32 mouse cellular contexts compared by ENCODE assay signal in genomic region chr16:17694860-17695259, GRCm38 (mm10). TPM values are rescaled to one million over a fixed set of nuclear protein-coding genes. Genes with fewer than 3 reads are reported as not detected.
DNase-seq lines count a peak whose midpoint lies in the region; ATAC-seq and TF ChIP-seq lines count a peak whose summit lies in the region.
"Had no signal": no experiment of that assay in that cellular context is flagged by ENCODE, and none has a peak within 500 bp of the region (broad histone marks: within the 10 kb centered on the region; RNA-seq: fewer than 3 reads in every experiment).

No protein-coding gene starts in this region.

- no peak for DNase-seq in liver, postnatal 0 days
- DNase-seq in CD4-positive helper T cell, adult 2 months (ENCODE audit: low read depth, low spot score) = peak; percentile 57
- DNase-seq in CH12.LX (ENCODE audit: extremely low read depth) (peak; percentile 80), adipocyte (ENCODE audit: low spot score) (no peak)
- no peak for DNase-seq in B cell, adult 2 months
- DNase-seq: adrenal gland, adult 8-10 months; adrenal gland, postnatal 25 days; cerebellum, adult 11-12 months; cerebellum, adult 8-10 months; cerebellum, postnatal 10 days; cerebellum, postnatal 36 days; embryo, embryonic 11 days; gastrocnemius, postnatal 10 days; gastrocnemius, postnatal 36 days; heart, adult 2 months; heart, postnatal 14 days; heart, postnatal 4 days had no signal

- no peaks in the 10 kb centered on the region for H3K9me3 ChIP-seq in liver, postnatal 0 days (ENCODE audit: low read length)
- no peaks in the 10 kb centered on the region for H3K9me3 ChIP-seq in liver, embryonic 12.5 days (replicated peaks)
- no peaks in the 10 kb centered on the region for H3K9me3 ChIP-seq in CH12.LX (replicated peaks; ENCODE audit: low read length)
- H3K9me3 ChIP-seq: embryonic facial prominence, embryonic 10.5 days; embryonic facial prominence, embryonic 13.5 days; forebrain, embryonic 12.5 days; forebrain, embryonic 15.5 days; G1E; heart, embryonic 10.5 days; heart, embryonic 13.5 days; hindbrain, embryonic 12.5 days; hindbrain, embryonic 15.5 days had no signal

- H3K4me1 ChIP-seq in liver, postnatal 0 days (ENCODE audit: insufficient read depth) = no peaks in the 10 kb centered on the region
- H3K4me1 ChIP-seq in liver, embryonic 12.5 days = no peaks in the 10 kb centered on the region
- peaks cover 6 to 14% of the 10 kb centered on the region in 2 experiments for H3K4me1 ChIP-seq in CH12.LX (ENCODE audit: control insufficient read depth in 1 of 2, insufficient read depth in 2 of 2)
- H3K4me1 ChIP-seq: embryonic facial prominence, embryonic 10.5 days; embryonic facial prominence, embryonic 13.5 days; forebrain, embryonic 12.5 days; forebrain, embryonic 15.5 days; heart, embryonic 10.5 days; heart, embryonic 13.5 days; hindbrain, embryonic 12.5 days; hindbrain, embryonic 15.5 days had no signal

- in situ Hi-C loops in CH12.LX (cut with MboI; ENCODE audit: low pct_ligation_motif_present, low pct_unique_long_range_greater_than_20kb, low sequenced_read_pairs) = no loop called here

- dilution Hi-C loops in CH12.LX (cut with MboI; ENCODE audit: extremely low pct_ligation_motif_present, extremely low pct_unique_long_range_greater_than_20kb, low sequenced_read_pairs) = no loop called here

- no peak for TF ChIP-seq CTCF in liver, postnatal 0 days (IDR thresholded peaks at IDR 0.05; ENCODE audit: low read depth)
- TF ChIP-seq CTCF in CH12.LX (conservative IDR thresholded peaks at IDR 0.05 in 1 of 2, IDR thresholded peaks at IDR 0.05 in 1 of 2; ENCODE audit: low read depth in 2 of 2, low read length in 2 of 2) = no peak

- TF ChIP-seq RAD21 in CH12.LX (IDR thresholded peaks at IDR 0.05; ENCODE audit: low read depth, low read length) = no peak

- ATAC-seq in liver, postnatal 0 days = 0 out of 2 replicates have a peak, but pooled peaks have one; percentile 23
- ATAC-seq in liver, embryonic 12.5 days = no peak
- peak; percentile 88 for ATAC-seq in inflammation-experienced regulatory T-cells, adult 6 months
- ATAC-seq: forebrain, embryonic 15.5 days; intestine, embryonic 16.5 days; Patski had no signal

- TF ChIP-seq EP300 in liver, postnatal 0 days (IDR thresholded peaks at IDR 0.05; ENCODE audit: low read depth) = no peak
- TF ChIP-seq EP300 in CH12.LX (IDR thresholded peaks at IDR 0.05; ENCODE audit: low read length) = peak; percentile 85

- TF ChIP-seq POLR2A in CH12.LX (IDR thresholded peaks at IDR 0.05; ENCODE audit: low read depth, low read length) = no peak

- H3K4me2 ChIP-seq in liver, postnatal 0 days (ENCODE audit: low read depth, low read length) = no peak overlapping the region
- no peak overlapping the region for H3K4me2 ChIP-seq in liver, embryonic 12.5 days
- peak overlapping the region; percentile 54 for H3K4me2 ChIP-seq in CH12.LX (ENCODE audit: insufficient read depth, low read depth, poor library complexity, severe bottlenecking)
- H3K4me2 ChIP-seq: embryonic facial prominence, embryonic 13.5 days; forebrain, embryonic 12.5 days; forebrain, embryonic 15.5 days; heart, embryonic 13.5 days; hindbrain, embryonic 12.5 days; hindbrain, embryonic 15.5 days had no signal

- no peak overlapping the region for H3K27ac ChIP-seq in liver, postnatal 0 days (ENCODE audit: low read depth)
- no peak overlapping the region for H3K27ac ChIP-seq in liver, embryonic 12.5 days
- peak overlapping the region; percentile 64; the same call in 1 of the 2 replicates for H3K27ac ChIP-seq in CH12.LX (ENCODE audit: insufficient read depth, low read depth)
- H3K27ac ChIP-seq: embryonic facial prominence, embryonic 10.5 days; embryonic facial prominence, embryonic 13.5 days; forebrain, embryonic 12.5 days; forebrain, embryonic 15.5 days; heart, adult 2 months; heart, embryonic 10.5 days; heart, embryonic 13.5 days; hindbrain, embryonic 12.5 days; hindbrain, embryonic 15.5 days had no signal

- H3K4me3 ChIP-seq in liver, postnatal 0 days (ENCODE audit: low read depth, low read length) = no peak overlapping the region
- no peak overlapping the region for H3K4me3 ChIP-seq in liver, embryonic 12.5 days
- no peak overlapping the region for H3K4me3 ChIP-seq in CH12.LX (replicated peaks in 1 of 3; ENCODE audit: low read depth in 2 of 3, low read length in 2 of 3, poor library complexity in 1 of 3)
- H3K4me3 ChIP-seq: embryonic facial prominence, embryonic 10.5 days; embryonic facial prominence, embryonic 13.5 days; erythroblast, embryonic 14.5 days; forebrain, embryonic 12.5 days; forebrain, embryonic 15.5 days; heart, adult 2 months; heart, embryonic 10.5 days; heart, embryonic 13.5 days; hindbrain, embryonic 12.5 days; hindbrain, embryonic 15.5 days had no signal

- H3K36me3 ChIP-seq in liver, postnatal 0 days (replicated peaks; ENCODE audit: insufficient read depth, low read length) = peaks cover 31% of the 10 kb centered on the region
- H3K36me3 ChIP-seq in liver, embryonic 12.5 days = peaks cover 72% of the 10 kb centered on the region
- peaks cover 28 to 78% of the 10 kb centered on the region in 2 experiments for H3K36me3 ChIP-seq in CH12.LX (replicated peaks in 1 of 2; ENCODE audit: control insufficient read depth in 1 of 2, insufficient read depth in 1 of 2, low read length in 1 of 2)

- WGBS in liver, postnatal 0 days (ENCODE audit: insufficient replicate concordance) = 73% methylated on average over 3 of the region's 3 CpGs
- 75% methylated on average over 3 of the region's 3 CpGs for WGBS in liver, embryonic 12.5 days (ENCODE audit: insufficient replicate concordance)

- peaks cover 2% of the 10 kb centered on the region; the same call in 1 of the 2 replicates for H3K79me2 ChIP-seq in CH12.LX (replicated peaks; ENCODE audit: control insufficient read depth, extremely low read depth, insufficient read depth, poor library complexity, severe bottlenecking)

- H3K9ac ChIP-seq in liver, postnatal 0 days (replicated peaks) = no peak overlapping the region
- no peak overlapping the region for H3K9ac ChIP-seq in liver, embryonic 12.5 days
- H3K9ac ChIP-seq in CH12.LX (ENCODE audit: insufficient read depth, low read depth) = peak overlapping the region; percentile 14; the same call in 1 of the 2 replicates
- H3K9ac ChIP-seq: embryonic facial prominence, embryonic 13.5 days; forebrain, embryonic 12.5 days; forebrain, embryonic 15.5 days; heart, embryonic 13.5 days; hindbrain, embryonic 12.5 days; hindbrain, embryonic 15.5 days had no signal

- no peaks in the 10 kb centered on the region for H3K27me3 ChIP-seq in liver, postnatal 0 days (ENCODE audit: insufficient read depth, low read length)
- no peaks in the 10 kb centered on the region for H3K27me3 ChIP-seq in liver, embryonic 12.5 days (replicated peaks)
- no peaks in the 10 kb centered on the region for H3K27me3 ChIP-seq in CH12.LX (replicated peaks)
- H3K27me3 ChIP-seq: embryonic facial prominence, embryonic 13.5 days; forebrain, embryonic 12.5 days; forebrain, embryonic 15.5 days; heart, embryonic 13.5 days; hindbrain, embryonic 12.5 days; hindbrain, embryonic 15.5 days; Patski had no signal

TF ChIP-seq in CH12.LX, 34 proteins besides CTCF, POLR2A, EP300 and RAD21 (continues in another document):
- no peak for TF ChIP-seq CHD2 (IDR thresholded peaks at IDR 0.05; ENCODE audit: low read length)
- TF ChIP-seq HCFC1 (IDR thresholded peaks at IDR 0.05; ENCODE audit: low read depth, low read length) = no peak
- TF ChIP-seq MAFK (IDR thresholded peaks at IDR 0.05; ENCODE audit: insufficient replicate concordance, low read length) = 0 out of 2 replicates have a peak, but pooled peaks have one; percentile 40
- TF ChIP-seq E2F4 (IDR thresholded peaks at IDR 0.05; ENCODE audit: insufficient replicate concordance, low read depth, low read length) = no peak
- peak; percentile 77 for TF ChIP-seq ETS1 (conservative IDR thresholded peaks at IDR 0.05; ENCODE audit: low read depth, low read length)
- TF ChIP-seq RCOR1 (conservative IDR thresholded peaks at IDR 0.05; ENCODE audit: low read depth, low read length) = 0 out of 2 replicates have a peak, but pooled peaks have one; percentile 57
- TF ChIP-seq TCF12 (IDR thresholded peaks at IDR 0.05; ENCODE audit: low read depth, low read length) = peak; percentile 47; the same call in 1 of the 2 replicates
- TF ChIP-seq ZC3H11A (IDR thresholded peaks at IDR 0.05; ENCODE audit: low read depth, low read length) = no peak
- no peak for TF ChIP-seq SMC3 (IDR thresholded peaks at IDR 0.05; ENCODE audit: low read depth, low read length)
- TF ChIP-seq ELF1 (IDR thresholded peaks at IDR 0.05; ENCODE audit: low read depth, low read length) = peak; percentile 59; the same call in 1 of the 2 replicates
- no peak for TF ChIP-seq USF1 (IDR thresholded peaks at IDR 0.05; ENCODE audit: low read depth, low read length)
- TF ChIP-seq JUND (conservative IDR thresholded peaks at IDR 0.05; ENCODE audit: low read depth, low read length) = peak; percentile 83
- TF ChIP-seq IRF4 (IDR thresholded peaks at IDR 0.05; ENCODE audit: low read depth, low read length) = peak; percentile 96
- TF ChIP-seq SIN3A (IDR thresholded peaks at IDR 0.05; ENCODE audit: low read length) = no peak
- TF ChIP-seq MAZ (IDR thresholded peaks at IDR 0.05; ENCODE audit: low read depth, low read length) = 0 out of 2 replicates have a peak, but pooled peaks have one; percentile 47
- TF ChIP-seq MAX (IDR thresholded peaks at IDR 0.05; ENCODE audit: low read length) = no peak
- no peak for TF ChIP-seq KAT2A (IDR thresholded peaks at IDR 0.05; ENCODE audit: insufficient replicate concordance, low read length)
- peak; percentile 74 for TF ChIP-seq JUN (IDR thresholded peaks at IDR 0.05; ENCODE audit: insufficient read depth, low read depth, low read length)
- TF ChIP-seq PAX5 (IDR thresholded peaks at IDR 0.05; ENCODE audit: low read length) = no peak

RNA-seq across cellular contexts. Expression of gene Med15, which starts 37.8 kb away (rescaled TPM):
- polyA plus RNA-seq in liver, postnatal 0 days (2015; fragmentation: Nextera tagmentation; extraction: Ambion mirVana) = 11.0 and 11.6 TPM in 2 replicates
- polyA plus RNA-seq in liver, embryonic 12.5 days (2016; fragmentation: Nextera tagmentation; extraction: Ambion mirVana) = 24.2 and 25.2 TPM in 2 replicates
- total RNA-seq in CH12.LX (2012; rRNA removed) = 40.1 and 42.6 TPM in 2 replicates
- 17.2 and 20.1 TPM in 2 replicates for total RNA-seq in CH12.LX (2014; rRNA removed)
- polyA plus RNA-seq in CH12.LX (2012; ENCODE audit: insufficient read length, low read depth) = 65.2 and 78.1 TPM in 2 replicates
- 100 to 1,000 TPM in 1 of 3 experiments, 10 to 100 TPM in 2; 69.3 to 109 (median 71.8) TPM for polyA plus RNA-seq in inflammation-experienced regulatory T-cells, adult 6 months (2017; shearing (Covaris generic))

RNA-seq across cellular contexts. Expression of gene Ccdc74a, which starts 48.6 kb away (rescaled TPM):
- polyA plus RNA-seq in liver, postnatal 0 days (2015; fragmentation: Nextera tagmentation; extraction: Ambion mirVana) = 3.3 and 3.5 TPM in 2 replicates
- 3.0 and 3.2 TPM in 2 replicates for polyA plus RNA-seq in liver, embryonic 12.5 days (2016; fragmentation: Nextera tagmentation; extraction: Ambion mirVana)
- total RNA-seq in CH12.LX (2012; rRNA removed) = 0.42 TPM in 1 of 2 replicates, not detected in the other
- total RNA-seq in CH12.LX (2014; rRNA removed) = 0.45 TPM in 1 of 2 replicates, not detected in the other
- polyA plus RNA-seq in CH12.LX (2012; ENCODE audit: insufficient read length, low read depth) = 1.5 and 2.0 TPM in 2 replicates
- polyA plus RNA-seq in inflammation-experienced regulatory T-cells, adult 6 months (2017; shearing (Covaris generic)) = 1 to 10 TPM in 1 of 3 experiments, under 1 TPM in 1, not detected in 1; 0.74 to 1.1 TPM
- total RNA-seq: granulocyte monocyte progenitor cell, adult 5-6 weeks had no signal

Comparison
In these comparisons a context has a peak if more than half of its experiments do, and no peak if none do; other contexts are left out.
1. DNase-seq: peak in CD4-positive helper T cell, adult 2 months (single experiment) and CH12.LX (single experiment); none in liver, postnatal 0 days (single experiment), B cell, adult 2 months (0 of 2) and adipocyte (single experiment).